Mouse (Mus musculus) embryonic facial prominence, embryonic 15.5 days (tissue): ENCODE data around the gene Mkln1. TPM values are rescaled to one million over a fixed set of nuclear protein-coding genes. Genes with fewer than 3 reads are reported as not detected.
A peak's percentile ranks its signal among the peaks of the same experiment; 100 is the strongest.

ENCODE experiments used
- ATAC-seq: fragments of 200-750 bp; cut with Nextera tagmentation; 2 replicates; pipeline ENCODE4 v1.8.0; 2017; ENCODE audit warnings: low read depth, moderate TSS enrichment; ENCODE audit not compliant: insufficient number of reproducible peaks, low FRiP score, low TSS enrichment
- H3K27ac ChIP-seq: fragments of 300-500 bp; sonication (generic); replicated peaks from 2 replicates; pipeline ENCODE4 v1.5.1; 2015; ENCODE audit warnings: mild to moderate bottlenecking, inconsistent platforms
- H3K27me3 ChIP-seq: fragments of 300-500 bp; sonication (generic); 2 replicates; pipeline ENCODE4 v1.6.1; 2015; ENCODE audit warnings: inconsistent platforms
- H3K36me3 ChIP-seq: fragments of 300-500 bp; sonication (generic); 2 replicates; pipeline ENCODE4 v1.6.1; 2015; ENCODE audit warnings: mild to moderate bottlenecking, inconsistent platforms
- H3K4me1 ChIP-seq: fragments of 300-500 bp; sonication (generic); 2 replicates; pipeline ENCODE4 v1.6.1; 2015; ENCODE audit warnings: inconsistent platforms
- H3K4me2 ChIP-seq: fragments of 300-500 bp; sonication (generic); replicated peaks from 2 replicates; pipeline ENCODE4 v1.6.1; 2015; ENCODE audit warnings: mild to moderate bottlenecking, inconsistent platforms
- H3K4me3 ChIP-seq: fragments of 300-500 bp; sonication (generic); replicated peaks from 2 replicates; pipeline ENCODE4 v1.5.1; 2015; ENCODE audit warnings: mild to moderate bottlenecking, inconsistent platforms
- H3K9ac ChIP-seq: fragments of 300-500 bp; sonication (generic); 2 replicates; pipeline ENCODE4 v1.6.1; 2015; ENCODE audit warnings: inconsistent platforms
- H3K9me3 ChIP-seq: fragments of 300-500 bp; sonication (generic); replicated peaks from 2 replicates; pipeline ENCODE4 v1.6.1; 2016; ENCODE audit warnings: inconsistent platforms
- WGBS: fragments of 180-500 bp; shearing (Covaris S2); methylation state at CpG from one replicate; pipeline ENCODE4 v1.1.7; 2015; 5-methylcytosine and 5-hydroxymethylcytosine counted together
- polyA plus RNA-seq: library from polyadenylated mRNA; unstranded; fragments of >200 nt; fragmentation: Nextera tagmentation; extraction: Ambion mirVana; gene quantifications from 2 replicates; pipeline ENCODE4 v1.2.1, GENCODE M21; 2015

Gene Mkln1
- polyA plus RNA-seq, 1 experiment from 2014 or later, result 175 TPM

DNA sequence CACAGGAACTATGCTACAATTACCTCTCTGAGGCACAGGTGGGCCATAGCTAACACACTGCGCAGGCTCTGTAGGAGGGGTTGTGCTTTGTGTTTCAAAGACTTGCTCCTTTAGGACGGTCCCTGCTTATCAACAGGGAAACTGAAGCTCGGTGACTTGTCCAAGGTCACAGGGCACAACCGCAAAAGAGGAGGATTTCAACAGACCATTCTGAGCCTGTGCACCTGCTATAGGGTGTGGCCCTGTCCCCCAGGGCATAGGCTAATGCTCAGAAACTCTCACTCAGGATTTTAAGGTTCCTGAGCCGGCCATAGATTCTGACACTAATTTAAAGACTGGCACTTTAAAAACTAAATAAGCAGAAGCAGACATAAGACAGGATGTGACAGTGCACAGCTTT, 128.4 kb downstream of the Mkln1 start:
- H3K4me3 ChIP-seq, result no peak overlapping the region
- H3K27me3 ChIP-seq, result no peaks in the 10 kb centered on the region
- WGBS, result 79% methylated on average over 5 of the region's 5 CpGs
- H3K9ac ChIP-seq, result no peak overlapping the region
- no peak overlapping the region for H3K4me2 ChIP-seq
- H3K27ac ChIP-seq, result no peak overlapping the region
- H3K36me3 ChIP-seq, result no peaks in the 10 kb centered on the region
- no peaks in the 10 kb centered on the region for H3K9me3 ChIP-seq
- no peak for ATAC-seq
- no peaks in the 10 kb centered on the region for H3K4me1 ChIP-seq

DNA sequence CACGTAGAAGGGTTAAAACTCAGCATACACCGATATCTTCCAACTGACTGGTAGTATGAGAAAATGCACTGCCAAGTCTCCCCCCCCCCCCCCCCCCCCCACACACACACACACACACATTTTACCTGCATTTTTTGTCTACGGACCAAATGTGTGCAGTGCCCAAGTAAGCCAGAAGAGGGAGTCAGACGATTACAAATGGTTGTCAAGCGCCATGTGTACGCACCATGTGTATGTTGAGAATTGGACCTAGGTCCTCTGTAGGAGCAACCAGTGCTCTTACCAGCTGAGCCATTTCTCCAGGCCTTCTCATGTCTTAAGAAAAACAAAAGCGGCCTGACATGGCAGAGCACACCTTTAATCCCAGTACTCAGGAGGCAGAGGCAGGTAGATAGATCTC, 129.4 kb downstream of the Mkln1 start:
- Histone ChIP-seq H3K27me3 (no peaks in the 10 kb centered on the region), H3K4me1 (no peaks in the 10 kb centered on the region), H3K4me3 (no peak overlapping the region), H3K9ac (no peak overlapping the region), H3K9me3 (no peaks in the 10 kb centered on the region), H3K27ac (no peak overlapping the region), H3K36me3 (no peaks in the 10 kb centered on the region), H3K4me2 (no peak overlapping the region)
- 72% methylated on average over 7 of the region's 7 CpGs for WGBS
- ATAC-seq, result no peak

DNA sequence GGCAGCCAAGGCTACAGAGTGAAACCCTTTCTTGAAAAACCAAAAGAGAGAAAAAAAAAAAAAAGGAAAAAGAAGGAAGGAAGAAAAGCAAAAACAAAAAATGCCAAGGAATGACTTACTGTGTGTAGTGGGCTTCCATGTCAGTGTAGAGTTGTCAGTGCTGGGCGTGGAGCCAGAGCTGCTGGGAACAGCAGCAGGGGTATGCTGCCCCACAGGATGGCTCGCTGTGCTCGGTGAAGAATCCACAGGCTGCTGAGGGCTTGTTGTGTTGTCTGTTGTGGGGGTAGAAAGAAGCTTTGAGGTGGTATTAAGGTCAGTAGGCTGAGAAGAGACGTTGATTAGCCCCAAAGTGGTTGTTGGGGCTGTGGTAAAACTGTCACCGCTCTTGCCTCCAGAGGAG, 129.8 kb downstream of the Mkln1 start:
- no peak overlapping the region for H3K4me3 ChIP-seq
- H3K27ac ChIP-seq, result no peak overlapping the region
- H3K9me3 ChIP-seq, result no peaks in the 10 kb centered on the region
- no peaks in the 10 kb centered on the region for H3K27me3 ChIP-seq
- no peak overlapping the region for H3K4me2 ChIP-seq
- H3K36me3 ChIP-seq, result no peaks in the 10 kb centered on the region
- no peak overlapping the region for H3K9ac ChIP-seq
- ATAC-seq, result no peak
- WGBS, result 84% methylated on average over 5 of the region's 5 CpGs
- H3K4me1 ChIP-seq, result no peaks in the 10 kb centered on the region

DNA sequence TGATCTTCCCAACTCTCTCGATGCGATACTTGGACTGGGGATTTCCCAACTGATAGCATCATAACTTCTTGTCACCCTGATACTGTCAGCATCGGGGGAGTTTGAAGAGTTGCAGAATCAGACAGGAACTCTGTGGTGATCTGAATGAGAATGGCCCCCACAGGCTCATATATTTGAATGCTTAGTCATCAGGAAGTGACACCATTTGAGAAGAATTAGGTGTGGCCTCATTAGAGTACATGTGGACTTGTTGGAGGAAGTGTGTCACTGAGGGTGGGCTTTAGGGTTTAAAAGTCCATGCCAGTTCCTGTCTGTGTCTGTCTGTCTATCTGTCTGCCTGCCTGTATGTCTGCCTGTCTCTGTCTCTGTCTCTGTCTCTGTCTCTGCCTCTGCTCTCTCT, 133.3 kb downstream of the Mkln1 start:
- Histone ChIP-seq H3K36me3 (no peaks in the 10 kb centered on the region), H3K27me3 (no peaks in the 10 kb centered on the region), H3K9ac (no peak overlapping the region), H3K4me1 (no peaks in the 10 kb centered on the region), H3K27ac (no peak overlapping the region), H3K4me3 (no peak overlapping the region), H3K4me2 (no peak overlapping the region), H3K9me3 (no peaks in the 10 kb centered on the region)
- WGBS, result 80% methylated on average over 3 of the region's 3 CpGs
- ATAC-seq, result no peak

DNA sequence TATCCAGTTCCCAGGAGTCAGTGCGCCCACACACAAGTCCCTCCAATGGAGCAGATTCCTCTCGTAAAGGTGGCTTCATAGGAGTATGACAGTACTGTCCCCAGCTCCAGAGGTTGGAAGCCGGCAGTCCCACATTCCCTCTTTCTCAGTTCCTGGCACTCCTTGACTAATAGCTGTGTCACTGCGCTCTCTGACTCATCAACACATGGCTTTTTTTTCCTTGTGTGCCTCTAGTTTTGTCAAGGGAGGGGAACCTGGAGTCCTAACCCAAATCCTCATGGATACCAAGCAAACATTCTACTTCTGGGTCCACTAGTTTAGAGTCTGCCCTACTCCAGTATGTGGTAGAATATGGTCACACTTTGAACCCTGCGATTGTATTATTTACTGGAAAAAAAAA, 136.2 kb downstream of the Mkln1 start:
- Histone ChIP-seq H3K4me2 (no peak overlapping the region), H3K9me3 (no peaks in the 10 kb centered on the region), H3K4me3 (no peak overlapping the region), H3K4me1 (no peaks in the 10 kb centered on the region), H3K36me3 (no peaks in the 10 kb centered on the region), H3K27ac (no peak overlapping the region), H3K9ac (no peak overlapping the region), H3K27me3 (no peaks in the 10 kb centered on the region)
- 94% methylated on average over 5 of the region's 5 CpGs for WGBS
- ATAC-seq, result no peak

DNA sequence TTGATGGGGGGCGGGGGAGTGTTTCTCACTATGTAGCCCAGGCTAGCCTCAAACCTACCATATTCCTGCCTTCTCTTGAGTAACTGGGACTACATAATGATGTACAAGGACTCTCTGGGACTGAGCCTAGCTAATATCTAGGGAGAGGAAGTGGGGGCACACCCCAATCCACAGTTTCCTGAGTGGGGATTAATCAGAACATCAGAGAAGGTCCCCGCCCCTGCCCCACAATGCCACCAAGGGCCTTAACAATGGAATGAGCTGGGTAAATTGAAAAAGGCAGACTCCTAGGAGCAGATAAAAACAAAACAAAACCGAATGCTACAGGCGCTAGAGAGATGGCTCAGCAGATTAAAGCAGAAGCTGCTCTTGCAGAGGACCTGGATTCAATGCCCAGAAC, 138.7 kb downstream of the Mkln1 start:
- H3K36me3 ChIP-seq, result no peaks in the 10 kb centered on the region
- no peaks in the 10 kb centered on the region for H3K4me1 ChIP-seq
- no peak for ATAC-seq
- H3K27ac ChIP-seq, result no peak overlapping the region
- no peak overlapping the region for H3K9ac ChIP-seq
- H3K4me3 ChIP-seq, result no peak overlapping the region
- 78% methylated on average over 4 of the region's 4 CpGs for WGBS
- H3K27me3 ChIP-seq, result no peaks in the 10 kb centered on the region
- no peaks in the 10 kb centered on the region for H3K9me3 ChIP-seq
- no peak overlapping the region for H3K4me2 ChIP-seq

DNA sequence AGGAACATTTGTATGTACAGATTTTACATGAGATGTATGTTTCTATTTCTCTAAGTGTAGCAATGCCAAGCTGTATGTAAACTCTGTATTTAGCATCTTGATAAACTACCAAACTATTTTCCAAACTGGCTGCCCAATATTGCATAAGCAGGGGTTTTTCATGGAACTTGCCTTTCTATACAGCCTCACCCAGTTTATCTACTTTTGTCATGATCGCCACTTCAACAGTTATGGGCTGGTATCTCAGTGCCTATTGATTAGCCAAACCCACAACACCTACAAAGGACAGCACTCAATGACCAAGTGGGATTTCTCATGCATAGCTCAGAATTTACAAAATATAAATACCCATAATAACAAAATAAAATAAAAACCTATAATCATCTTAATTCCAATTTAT, 139.6 kb downstream of the Mkln1 start:
- 95% methylated on average over 1 of the region's 1 CpGs for WGBS

DNA sequence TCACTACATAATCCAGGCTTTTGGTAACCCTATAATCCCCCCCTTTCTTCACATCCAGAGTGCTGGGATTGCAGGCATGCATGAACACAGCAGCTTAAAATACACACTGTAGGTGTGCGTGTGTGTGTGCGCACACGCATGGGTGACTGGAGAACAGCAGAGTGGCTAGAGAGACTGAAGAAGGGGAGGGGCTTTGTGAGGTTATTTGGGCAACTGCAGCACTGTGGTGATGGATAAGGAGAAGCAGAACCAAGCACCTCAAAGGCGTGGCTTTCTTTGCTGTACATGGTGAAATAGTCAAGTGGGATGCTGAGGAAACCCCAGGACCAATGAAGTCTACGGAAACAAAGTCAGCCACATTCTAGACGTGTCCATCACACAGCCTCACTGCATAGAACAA, 141.5 kb downstream of the Mkln1 start:
- Histone ChIP-seq H3K9me3 (no peaks in the 10 kb centered on the region), H3K27me3 (no peaks in the 10 kb centered on the region), H3K4me2 (no peak overlapping the region), H3K27ac (no peak overlapping the region), H3K36me3 (no peaks in the 10 kb centered on the region), H3K9ac (no peak overlapping the region), H3K4me3 (no peak overlapping the region), H3K4me1 (no peaks in the 10 kb centered on the region)
- WGBS, result 82% methylated on average over 6 of the region's 6 CpGs
- ATAC-seq, result no peak

More for the DNA sequence above, 139.6 kb downstream of the Mkln1 start:
- Histone ChIP-seq H3K9ac (no peak overlapping the region), H3K36me3 (no peaks in the 10 kb centered on the region), H3K4me3 (no peak overlapping the region), H3K4me1 (no peaks in the 10 kb centered on the region), H3K9me3 (no peaks in the 10 kb centered on the region), H3K27ac (no peak overlapping the region), H3K27me3 (no peaks in the 10 kb centered on the region), H3K4me2 (no peak overlapping the region)
- ATAC-seq, result no peak

DNA sequence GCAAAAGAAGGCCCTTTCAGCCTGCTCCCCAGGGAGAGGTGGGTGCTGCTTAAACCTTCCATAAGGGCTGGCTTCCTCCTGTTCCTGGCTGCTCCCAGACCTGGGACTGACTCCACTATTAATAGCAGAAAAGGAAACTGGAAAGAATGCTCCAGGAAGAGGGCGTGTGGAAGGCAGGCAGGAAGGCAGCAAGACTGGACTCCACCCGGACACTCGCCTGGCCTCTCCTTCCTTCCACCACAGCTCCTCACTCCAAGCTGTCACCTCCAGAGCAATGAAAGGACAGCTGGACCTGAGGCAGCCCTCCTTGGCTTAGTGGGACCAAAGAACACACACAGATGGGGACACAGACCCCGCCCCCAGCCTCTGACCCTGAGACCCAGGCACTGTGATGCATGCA, 145.8 kb downstream of the Mkln1 start:
- ATAC-seq, result no peak
- H3K27ac ChIP-seq, result no peak overlapping the region

DNA sequence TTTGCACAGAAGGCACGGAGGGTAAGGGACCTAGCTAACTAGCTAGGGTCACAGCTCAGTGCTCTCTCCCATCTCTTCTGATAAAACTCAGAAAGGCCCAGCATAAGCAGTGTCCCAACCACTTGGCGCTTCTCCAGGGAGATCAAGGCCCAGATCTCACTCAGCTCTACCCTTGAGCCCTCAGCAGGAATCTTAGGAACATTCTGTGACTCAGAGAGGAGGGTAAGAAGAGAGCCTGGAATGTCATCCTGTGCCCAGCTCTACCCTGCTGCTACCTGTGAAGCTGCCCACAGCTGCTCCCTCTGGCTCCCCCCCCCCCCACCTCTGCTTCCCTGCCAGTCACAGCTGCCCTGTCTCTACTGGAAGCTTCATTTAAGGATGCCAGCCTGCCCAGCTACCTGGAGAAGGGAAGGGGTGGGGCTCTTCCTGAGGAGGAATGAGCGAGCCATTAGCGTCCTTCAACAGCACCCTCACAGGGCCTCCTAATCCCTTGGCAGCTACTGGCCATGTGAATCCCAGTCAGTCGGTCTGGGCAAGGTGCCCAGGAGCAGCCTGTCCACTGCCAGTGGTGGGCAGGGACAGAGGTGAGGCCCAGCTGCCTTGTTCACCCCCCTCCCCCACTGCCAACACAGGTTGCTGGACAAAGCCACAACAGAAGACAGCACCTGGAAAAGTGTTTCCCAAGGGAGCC, 151.0 kb downstream of the Mkln1 start:
- no peak overlapping the region for H3K27ac ChIP-seq
- peak; percentile 58 for ATAC-seq
- H3K4me2 ChIP-seq, result no peak overlapping the region
- H3K9ac ChIP-seq, result no peak overlapping the region
- no peak overlapping the region for H3K4me3 ChIP-seq
- 55% methylated on average over 5 of the region's 5 CpGs for WGBS
- no peaks in the 10 kb centered on the region for H3K36me3 ChIP-seq
- no peaks in the 10 kb centered on the region; the same call in 1 of the 2 replicates for H3K27me3 ChIP-seq
- H3K4me1 ChIP-seq, result peaks cover 5% of the 10 kb centered on the region; the same call in 1 of the 2 replicates
- no peaks in the 10 kb centered on the region for H3K9me3 ChIP-seq

More for the DNA sequence above, 145.8 kb downstream of the Mkln1 start:
- Histone ChIP-seq H3K4me1 (no peaks in the 10 kb centered on the region), H3K4me3 (no peak overlapping the region), H3K36me3 (no peaks in the 10 kb centered on the region), H3K4me2 (no peak overlapping the region), H3K27me3 (no peaks in the 10 kb centered on the region), H3K9me3 (no peaks in the 10 kb centered on the region), H3K9ac (no peak overlapping the region)
- WGBS, result 52% methylated on average over 4 of the region's 4 CpGs

DNA sequence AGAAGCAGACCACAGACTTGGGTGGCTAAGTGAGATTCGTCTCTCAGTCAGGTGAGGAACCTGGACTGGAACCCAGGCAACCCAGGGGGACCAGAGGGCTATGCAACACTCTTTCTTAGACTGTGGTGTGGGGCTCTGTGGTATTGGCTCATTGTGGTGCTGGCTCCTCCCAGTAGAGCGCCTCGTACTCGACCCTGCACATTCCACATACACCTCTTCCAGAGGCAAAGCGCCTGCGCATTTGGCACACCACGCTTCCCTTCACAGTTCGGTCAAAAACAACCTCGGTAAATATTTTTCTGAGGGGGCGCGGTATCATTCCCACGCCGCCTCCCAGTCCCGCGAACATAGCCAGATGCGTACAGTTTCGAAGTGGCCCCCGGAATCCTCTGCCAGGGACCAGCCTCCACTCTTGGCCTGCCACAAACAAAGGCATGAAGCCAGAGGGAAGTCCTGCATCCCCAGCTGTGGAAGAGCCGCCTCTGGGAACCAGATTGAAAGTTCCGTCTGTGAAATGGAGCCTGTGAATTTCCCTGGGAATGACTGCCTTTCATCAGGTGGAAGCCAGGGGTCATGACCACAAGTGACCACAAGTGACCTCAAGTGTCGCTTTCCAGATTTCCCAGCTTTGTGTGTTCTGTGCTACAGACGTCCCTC, 152.5 kb downstream of the Mkln1 start:
- Histone ChIP-seq H3K4me2 (no peak overlapping the region), H3K9me3 (no peaks in the 10 kb centered on the region), H3K27ac (no peak overlapping the region), H3K4me3 (no peak overlapping the region), H3K36me3 (no peaks in the 10 kb centered on the region), H3K9ac (no peak overlapping the region), H3K27me3 (no peaks in the 10 kb centered on the region; the same call in 1 of the 2 replicates), H3K4me1 (peaks cover 5% of the 10 kb centered on the region; the same call in 1 of the 2 replicates)
- ATAC-seq, result no peak
- WGBS, result 62% methylated on average over 22 of the region's 22 CpGs
